Mouse (Mus musculus): Measurements from ENCODE around the gene Tmc4.

- TF ChIP-seq ZC3H11A (IDR thresholded peaks at IDR 0.05; ENCODE audit: borderline replicate concordance, low read depth, low read length) (no peak), ZNF384 (IDR thresholded peaks at IDR 0.05; ENCODE audit: low read depth, low read length) (no peak), HCFC1 (IDR thresholded peaks at IDR 0.05; ENCODE audit: borderline replicate concordance, insufficient read depth, low read length) (no peak), CHD2 (IDR thresholded peaks at IDR 0.05; ENCODE audit: low read depth, low read length) (no peak)
These were observed 14.6 kb upstream of the Tmc4 start for GRCm38 (mm10) chr7:3691919-3692318.

Measured in ES-E14 (cell line).